Mouse (Mus musculus): ENCODE results near the gene Jdp2.

The Jdp2 gene

GRCm38 (mm10) chr12:85598611-85599477 lies at the start of gene Jdp2:
Jdp2 (plus strand) TSS chr12:85599027.
- CTCF ChIA-PET = no interaction called here

DNA sequence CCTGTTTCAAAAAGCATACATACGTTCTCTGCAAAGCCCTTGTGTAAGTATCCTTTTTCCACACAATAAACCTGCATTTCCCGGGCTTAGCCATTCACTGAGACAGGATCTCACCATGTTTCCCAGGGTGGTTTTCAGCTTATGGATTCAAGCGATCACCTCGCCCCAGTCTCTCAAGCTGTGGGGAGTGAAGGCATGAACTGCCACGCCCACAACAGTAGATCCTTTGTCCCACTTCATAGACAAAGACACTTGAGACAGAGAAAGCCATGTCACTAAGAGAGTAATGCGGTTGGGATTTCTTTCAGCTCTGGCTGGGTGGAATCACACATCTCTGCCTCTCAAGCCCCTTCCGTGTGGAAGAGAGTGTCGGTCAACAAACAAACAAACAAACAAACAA lies 49.2 kb upstream of the Jdp2 start:
- CTCF ChIA-PET = no interaction called here

DNA sequence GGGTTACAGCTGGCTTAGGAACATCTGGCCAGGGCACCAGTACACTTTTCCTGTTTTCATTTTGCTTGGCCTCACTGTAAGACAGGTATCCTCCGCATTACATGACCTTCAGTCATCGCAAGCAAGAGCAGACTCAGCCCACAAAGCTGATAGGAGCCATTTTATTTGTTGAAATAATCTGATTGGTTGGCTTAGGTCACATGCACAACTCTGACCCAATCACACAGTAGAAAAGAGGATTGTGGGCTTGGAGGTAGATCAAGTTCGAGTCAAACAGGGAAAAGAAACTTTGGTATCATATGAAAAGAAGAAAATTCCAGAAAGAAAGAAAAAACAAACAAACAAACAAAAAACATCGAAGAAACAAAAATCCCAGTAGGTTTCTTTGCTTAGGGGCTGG lies 48.4 kb upstream of the Jdp2 start:
- CTCF ChIA-PET = no interaction called here

DNA sequence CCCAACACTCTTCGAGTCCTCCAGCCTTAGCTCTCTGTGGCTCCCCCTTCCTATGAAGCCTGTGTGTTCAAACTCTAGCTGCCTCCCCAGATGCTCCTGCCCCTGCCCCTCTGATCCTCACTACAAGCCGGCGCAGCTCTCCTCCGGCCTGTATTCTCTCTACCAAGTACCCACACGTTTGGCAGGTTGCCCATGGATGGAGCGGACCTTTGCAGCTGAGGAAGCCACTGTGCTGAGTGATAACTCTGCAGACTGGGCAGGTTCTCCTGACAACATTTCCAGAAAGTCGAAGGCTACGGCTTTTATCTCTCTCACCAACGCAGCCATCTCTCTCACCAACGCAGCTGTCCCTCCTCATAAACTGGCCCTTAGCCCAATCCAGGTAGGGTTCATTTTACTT lies 39.5 kb upstream of the Jdp2 start:
- CTCF ChIA-PET = no interaction called here

DNA sequence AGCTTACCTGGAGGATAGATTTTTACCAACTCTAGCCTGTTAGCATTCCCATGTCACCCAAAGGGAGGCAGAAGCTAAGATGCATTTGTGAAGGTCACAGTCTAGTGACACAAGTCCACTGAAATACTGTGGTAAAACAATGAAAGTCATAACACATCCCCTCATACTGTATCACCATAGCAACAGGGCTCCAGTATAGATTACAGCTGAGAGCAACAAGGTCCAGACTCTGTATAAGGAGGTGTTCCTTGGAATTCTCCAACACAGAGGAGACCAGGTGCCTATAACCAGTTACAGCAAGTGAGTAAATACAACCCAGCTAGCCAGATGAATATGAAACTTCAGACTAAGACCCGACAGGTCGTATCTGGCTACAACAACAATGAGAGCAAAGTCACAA lies 33.4 kb upstream of the Jdp2 start:
- CTCF ChIA-PET = interaction anchor here (0.6 kb wide), 1 partner anchor 1370 kb away, joined by 7 read pairs; no protein-coding TSS in a partner anchor

- CTCF ChIA-PET = interaction anchor here (0.5 to 0.6 kb wide), 2 partner anchors 76 to 209 kb away, joined by 5 to 21 read pairs; no protein-coding TSS in a partner anchor
Measured at GRCm38 (mm10) chr12:85568298-85568697, 30.5 kb upstream of the Jdp2 start.

DNA sequence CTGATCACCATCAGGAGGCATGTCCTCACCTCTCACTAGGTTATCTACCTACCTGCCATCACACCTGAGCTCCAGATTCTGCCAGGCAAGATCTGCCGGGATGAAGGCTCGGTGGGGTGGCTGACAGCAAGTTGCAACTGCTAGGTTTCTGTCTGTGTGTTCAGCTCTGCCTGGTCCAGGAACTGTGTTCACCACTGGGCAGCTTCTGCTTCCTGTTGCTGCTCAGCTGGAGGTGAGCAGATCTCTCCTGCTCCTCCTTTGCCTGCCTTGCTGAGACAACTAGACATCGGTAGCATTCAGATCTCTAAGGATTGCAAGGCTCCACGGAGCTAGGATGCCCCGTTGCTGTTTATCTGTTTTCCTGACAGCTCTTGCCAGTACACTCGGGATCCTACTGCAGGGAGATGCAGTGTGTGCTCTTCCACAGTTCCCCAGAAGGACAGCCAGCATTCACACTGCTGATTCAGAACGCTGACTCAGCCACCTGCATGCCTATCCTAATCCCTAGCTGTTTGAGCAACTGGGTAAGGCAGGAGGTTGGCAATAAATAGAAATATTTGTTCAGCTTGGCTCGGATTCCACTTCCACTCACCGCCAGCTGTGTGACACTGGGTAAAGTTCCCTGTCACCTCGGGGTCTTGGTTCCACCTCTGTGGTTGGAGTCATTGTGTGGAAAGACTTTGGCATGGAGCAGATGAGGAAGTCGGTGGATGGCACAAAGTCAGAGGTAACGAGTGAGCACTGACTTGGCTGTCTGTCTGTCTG lies 29.3 kb upstream of the Jdp2 start:
- CTCF ChIA-PET = interaction anchor here (0.6 kb wide), 1 partner anchor 93 kb away, joined by 3 read pairs; no protein-coding TSS in a partner anchor

GRCm38 (mm10) chr12:85570158-85570540 lies 28.7 kb upstream of the Jdp2 start:
- CTCF ChIA-PET = no interaction called here

DNA sequence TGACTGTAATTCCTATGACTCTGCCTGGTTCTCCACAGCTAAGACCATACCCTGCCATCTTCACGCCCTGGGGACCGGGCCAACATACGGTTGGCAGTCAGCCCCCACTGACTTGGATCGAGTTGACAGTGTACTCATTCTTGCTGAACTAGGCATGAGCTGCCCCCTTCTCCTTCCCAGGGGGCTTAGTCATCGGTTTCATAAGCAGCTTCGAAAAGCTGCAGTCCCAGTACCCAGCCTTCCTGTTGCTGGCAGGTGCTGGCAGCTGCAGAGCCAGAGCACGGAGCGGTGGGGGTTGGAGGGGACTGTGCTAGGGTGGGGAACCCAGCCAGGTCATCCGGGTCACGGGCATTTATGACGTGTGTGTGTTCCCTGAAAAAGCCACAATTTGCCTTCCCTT lies 27.5 kb upstream of the Jdp2 start:
- CTCF ChIA-PET = no interaction called here

- CTCF ChIA-PET = interaction anchor here (0.6 kb wide), 1 partner anchor 324 kb away, joined by 7 read pairs; no protein-coding TSS in a partner anchor
Measured at GRCm38 (mm10) chr12:85572047-85572475, 26.8 kb upstream of the Jdp2 start.

GRCm38 (mm10) chr12:85574806-85575495 lies 23.9 kb upstream of the Jdp2 start:
- CTCF ChIA-PET = no interaction called here

- CTCF ChIA-PET = no interaction called here
Measured at GRCm38 (mm10) chr12:85575496-85575840, 23.4 kb upstream of the Jdp2 start.

- CTCF ChIA-PET = no interaction called here
Measured at GRCm38 (mm10) chr12:85581261-85582066, 17.4 kb upstream of the Jdp2 start.

- CTCF ChIA-PET = no interaction called here
Measured at GRCm38 (mm10) chr12:85582067-85582316, 16.8 kb upstream of the Jdp2 start.

- CTCF ChIA-PET = no interaction called here
Measured at GRCm38 (mm10) chr12:85585761-85586258, 13.0 kb upstream of the Jdp2 start.

DNA sequence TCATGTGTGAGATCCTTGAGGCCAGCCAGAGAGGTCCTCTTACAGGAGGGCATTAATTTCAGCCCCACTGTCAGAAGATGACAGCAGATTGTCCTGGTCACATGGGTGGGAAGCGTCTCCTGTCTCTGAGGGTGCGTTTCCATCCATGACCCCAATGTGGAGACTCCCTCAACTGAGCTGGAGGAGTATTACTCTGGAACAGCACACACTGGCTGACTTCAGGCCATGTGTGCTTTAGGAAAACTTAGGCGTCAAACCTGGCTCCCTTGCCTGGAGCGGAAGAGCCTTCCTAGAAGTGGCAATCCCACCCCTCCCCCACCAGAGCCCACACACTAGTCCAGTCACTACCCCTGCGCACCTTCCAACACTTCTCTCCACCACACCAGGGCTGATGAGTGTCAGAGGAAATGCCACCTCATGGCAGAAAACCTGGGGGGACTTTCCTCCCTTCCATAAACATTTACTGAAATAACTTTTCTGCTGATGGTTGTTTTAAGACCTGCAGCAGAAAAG lies 8.9 kb upstream of the Jdp2 start:
- CTCF ChIA-PET = no interaction called here

DNA sequence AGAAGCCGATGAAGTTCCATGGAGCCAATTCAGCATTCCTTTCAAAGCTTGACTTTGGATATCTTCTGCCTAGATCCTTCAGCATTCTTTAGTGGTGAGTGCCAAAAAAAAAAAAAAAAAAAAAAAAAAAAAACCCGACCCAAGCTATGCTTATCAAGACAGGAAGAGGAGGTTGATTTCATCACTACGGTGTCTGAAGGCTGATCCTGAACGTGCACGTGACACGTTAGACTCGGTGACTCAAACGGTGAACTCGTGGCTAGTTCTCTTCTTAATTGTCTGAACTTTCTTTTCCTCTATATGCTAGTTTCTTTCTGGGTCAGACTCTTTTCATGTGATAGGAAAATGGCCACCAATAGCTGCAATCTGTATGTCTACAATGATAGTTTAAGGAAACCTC lies 5.9 kb upstream of the Jdp2 start:
- CTCF ChIA-PET = interaction anchor here (0.8 kb wide), 1 partner anchor 12 kb away, joined by 4 read pairs; no protein-coding TSS in a partner anchor

- CTCF ChIA-PET = interaction anchor here (0.6 kb wide), 1 partner anchor 16 kb away, joined by 3 read pairs; no protein-coding TSS in a partner anchor
Measured at GRCm38 (mm10) chr12:85594390-85594789, 4.4 kb upstream of the Jdp2 start.

GRCm38 (mm10) chr12:85598053-85598452 lies 774 bp upstream of the Jdp2 start:
- CTCF ChIA-PET = no interaction called here

DNA sequence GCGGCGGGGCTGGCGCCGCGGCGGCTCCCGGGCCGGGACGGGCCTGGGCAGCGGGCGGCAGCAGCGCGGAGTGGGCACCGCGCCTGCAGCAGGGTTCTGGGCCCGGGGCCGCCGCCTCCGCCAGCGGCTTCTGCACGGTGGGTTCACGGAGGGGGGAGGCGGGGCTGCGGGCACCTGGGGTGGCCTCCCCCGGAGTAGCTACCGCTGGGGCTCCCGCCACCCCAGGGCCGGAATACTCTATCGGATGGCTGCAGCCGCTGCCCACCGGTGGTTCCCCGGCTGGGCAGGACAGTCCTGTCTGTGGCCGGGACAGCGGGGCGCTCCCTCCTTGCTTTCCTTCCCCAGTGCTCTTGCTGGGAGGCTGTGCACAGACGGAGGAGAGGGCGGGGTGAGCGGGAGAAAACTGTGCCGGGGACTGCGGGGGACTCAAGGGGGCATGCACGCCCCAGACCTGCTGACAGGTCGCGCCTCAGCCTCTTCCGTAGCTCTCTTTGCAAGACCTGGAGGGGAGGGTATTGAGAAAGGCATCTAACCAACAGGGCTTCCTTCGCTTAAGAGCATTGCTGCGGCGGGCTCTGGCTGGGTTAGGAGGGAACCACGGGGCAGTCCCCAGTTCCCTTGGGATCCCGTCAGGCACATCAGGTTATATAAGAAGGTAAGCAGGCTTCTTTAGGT lies 788 bp downstream of the Jdp2 start:
- CTCF ChIA-PET = interaction anchor here (0.8 kb wide), 1 partner anchor 44 kb away, joined by 5 read pairs; no protein-coding TSS in a partner anchor
